Mouse (Mus musculus): ENCODE data around the gene Polr2h.

Polr2h gene

GRCm38 (mm10) chr16:20701729-20702521 is 15.5 kb upstream of the Polr2h start:
- DNase-seq (ENCODE audit: low spot score in 2 of 2), result no peak

GRCm38 (mm10) chr16:20702522-20702893 is 15.0 kb upstream of the Polr2h start:
- peak; percentile 54 to 64 for DNase-seq (ENCODE audit: low spot score in 2 of 2)

- DNase-seq (ENCODE audit: low spot score in 2 of 2), result no peak
Measured at GRCm38 (mm10) chr16:20703071-20703470, 14.4 kb upstream of the Polr2h start.

- DNase-seq (ENCODE audit: low spot score in 2 of 2), result no peak
Measured at GRCm38 (mm10) chr16:20703699-20704400, 13.6 kb upstream of the Polr2h start.

- no peak for DNase-seq (ENCODE audit: low spot score in 2 of 2)
Measured at GRCm38 (mm10) chr16:20705786-20706185, 11.7 kb upstream of the Polr2h start.

GRCm38 (mm10) chr16:20706407-20707055 is 10.9 kb upstream of the Polr2h start:
- DNase-seq (ENCODE audit: low spot score in 2 of 2), result no peak

GRCm38 (mm10) chr16:20708220-20708938 is 9.1 kb upstream of the Polr2h start:
- DNase-seq (ENCODE audit: low spot score in 2 of 2), result no peak

- DNase-seq (ENCODE audit: low spot score in 2 of 2), result peak in 1 of 2 experiments; percentile 42
Measured at GRCm38 (mm10) chr16:20708939-20709734, 8.3 kb upstream of the Polr2h start.

- DNase-seq (ENCODE audit: low spot score in 2 of 2), result no peak
Measured at GRCm38 (mm10) chr16:20710370-20710769, 7.1 kb upstream of the Polr2h start.

- DNase-seq (ENCODE audit: low spot score in 2 of 2), result no peak
Measured at GRCm38 (mm10) chr16:20710810-20711209, 6.7 kb upstream of the Polr2h start.

GRCm38 (mm10) chr16:20712190-20712589 is 5.3 kb upstream of the Polr2h start:
- DNase-seq (ENCODE audit: low spot score in 2 of 2), result no peak

- no peak for DNase-seq (ENCODE audit: low spot score in 2 of 2)
Measured at GRCm38 (mm10) chr16:20712889-20713288, 4.6 kb upstream of the Polr2h start.

GRCm38 (mm10) chr16:20714307-20715080 is 3.0 kb upstream of the Polr2h start:
- no peak for DNase-seq (ENCODE audit: low spot score in 2 of 2)

- no peak for DNase-seq (ENCODE audit: low spot score in 2 of 2)
Measured at GRCm38 (mm10) chr16:20715161-20715560, 2.3 kb upstream of the Polr2h start.

GRCm38 (mm10) chr16:20715566-20715965 is 1.9 kb upstream of the Polr2h start:
- no peak for DNase-seq (ENCODE audit: low spot score in 2 of 2)

- DNase-seq (ENCODE audit: low spot score in 2 of 2), result peak; percentile 79 to 83
Measured at GRCm38 (mm10) chr16:20715976-20716840, 1.3 kb upstream of the Polr2h start.

- DNase-seq (ENCODE audit: low spot score in 2 of 2), result no peak
Measured at GRCm38 (mm10) chr16:20716841-20717180, 654 bp upstream of the Polr2h start.

- no peak for DNase-seq (ENCODE audit: low spot score in 2 of 2)
Measured at GRCm38 (mm10) chr16:20717978-20718670, 659 bp downstream of the Polr2h start.

- DNase-seq (ENCODE audit: low spot score in 2 of 2), result no peak
Measured at GRCm38 (mm10) chr16:20721808-20722207, 4.3 kb downstream of the Polr2h start.

All from frontal cortex, postnatal 36 days (tissue).